Mouse (Mus musculus): ENCODE measurements around the gene Keap1. TPM values are rescaled to one million over a fixed set of nuclear protein-coding genes. Genes with fewer than 3 reads are reported as not detected.

Gene Keap1
- polyA plus RNA-seq, 1 experiment from 2014 or later = 23.2 TPM

DNA sequence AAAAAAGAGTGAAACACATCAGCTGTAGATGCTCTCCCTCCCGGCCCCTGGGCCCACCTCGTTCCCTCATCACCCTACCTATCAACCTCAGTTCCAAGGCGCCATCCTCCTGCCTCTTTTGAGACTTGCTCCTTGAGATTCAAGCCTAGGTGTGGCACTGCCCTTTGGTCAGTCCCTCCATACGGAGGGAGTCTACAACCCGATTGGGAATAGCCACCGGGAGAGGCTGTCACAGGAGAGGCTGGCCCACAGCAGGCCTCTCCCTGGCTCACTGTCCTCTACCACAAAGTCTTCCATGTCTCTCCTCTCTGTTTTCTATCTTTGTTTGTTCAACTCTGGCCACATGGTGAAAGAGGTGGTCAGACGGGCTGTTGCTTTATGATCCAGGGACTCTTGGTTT is 27.5 kb downstream of the Keap1 start:
- no peak for DNase-seq (ENCODE audit: low spot score)
- no peaks in the 10 kb centered on the region for H3K9me3 ChIP-seq (replicated peaks; ENCODE audit: control insufficient read depth, low read length)
- no peaks in the 10 kb centered on the region for H3K27me3 ChIP-seq (ENCODE audit: control insufficient read depth, insufficient read depth, low read length)
- H3K27ac ChIP-seq (replicated peaks; ENCODE audit: low read depth, low read length) = no peak overlapping the region
- no peak overlapping the region for H3K9ac ChIP-seq (replicated peaks; ENCODE audit: low read length)
- WGBS = 80% methylated on average over 7 of the region's 7 CpGs
- H3K4me2 ChIP-seq (ENCODE audit: low read depth, low read length) = no peak overlapping the region
- no peaks in the 10 kb centered on the region for H3K4me1 ChIP-seq (ENCODE audit: control insufficient read depth, insufficient read depth, low read length)
- H3K4me3 ChIP-seq (ENCODE audit: low read depth, low read length) = no peak overlapping the region
- no peaks in the 10 kb centered on the region for H3K36me3 ChIP-seq (replicated peaks; ENCODE audit: control insufficient read depth, insufficient read depth, low read depth, low read length)
- ATAC-seq (replicated peaks; ENCODE audit: insufficient number of reproducible peaks, low FRiP score, low TSS enrichment, low read depth) = no peak

DNA sequence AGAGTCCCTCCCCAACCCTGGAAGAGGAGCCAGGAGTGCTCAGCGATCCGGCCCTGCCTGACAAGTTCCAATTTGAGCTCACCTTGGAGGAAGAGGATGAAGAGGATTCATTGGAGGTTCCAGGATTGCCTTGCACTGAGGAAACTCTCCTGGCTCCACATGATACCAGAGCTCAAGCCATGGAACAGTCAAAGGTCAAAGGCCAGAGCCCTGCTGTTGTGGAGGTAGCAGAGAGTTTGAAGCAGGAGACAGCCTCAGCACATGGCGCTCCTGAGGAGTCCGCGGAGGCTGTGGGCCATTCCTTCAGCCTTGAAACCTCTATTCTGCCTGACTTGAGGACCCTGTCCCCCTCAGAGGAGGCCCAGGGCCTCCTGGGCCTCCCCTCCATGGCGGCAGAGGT is 28.3 kb downstream of the Keap1 start:
- no peak overlapping the region for H3K27ac ChIP-seq (replicated peaks; ENCODE audit: low read depth, low read length)

DNA sequence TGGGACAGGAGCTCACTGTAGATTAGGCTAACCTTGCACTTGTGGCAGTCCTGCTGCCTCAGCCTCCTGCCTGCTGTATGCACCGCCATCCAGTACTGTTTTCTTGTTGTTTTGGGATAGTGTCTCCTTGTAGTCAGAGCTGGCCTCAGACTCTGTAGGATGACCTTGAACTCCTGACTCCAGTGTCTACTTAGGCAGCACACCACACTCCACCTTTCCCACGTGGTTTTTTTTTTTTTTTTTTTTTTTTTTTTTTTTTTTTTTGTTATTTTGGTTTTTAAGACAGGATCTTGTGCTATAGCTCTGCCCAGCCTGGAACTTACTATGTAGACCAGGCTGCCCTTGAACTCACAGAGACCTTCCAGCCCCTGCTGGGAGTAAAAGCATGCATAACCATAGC is 30.5 kb downstream of the Keap1 start:
- Histone ChIP-seq H3K9ac (replicated peaks; ENCODE audit: low read length) (no peak overlapping the region), H3K27me3 (ENCODE audit: control insufficient read depth, insufficient read depth, low read length) (no peaks in the 10 kb centered on the region), H3K9me3 (replicated peaks; ENCODE audit: control insufficient read depth, low read length) (no peaks in the 10 kb centered on the region), H3K4me3 (ENCODE audit: low read depth, low read length) (no peak overlapping the region), H3K4me2 (ENCODE audit: low read depth, low read length) (no peak overlapping the region), H3K36me3 (replicated peaks; ENCODE audit: control insufficient read depth, insufficient read depth, low read depth, low read length) (no peaks in the 10 kb centered on the region), H3K27ac (replicated peaks; ENCODE audit: low read depth, low read length) (no peak overlapping the region), H3K4me1 (ENCODE audit: control insufficient read depth, insufficient read depth, low read length) (no peaks in the 10 kb centered on the region)
- no peak for ATAC-seq (replicated peaks; ENCODE audit: insufficient number of reproducible peaks, low FRiP score, low TSS enrichment, low read depth)
- 79% methylated on average over 2 of the region's 2 CpGs for WGBS
- no peak for DNase-seq (ENCODE audit: low spot score)

More for the DNA sequence above, 28.3 kb downstream of the Keap1 start:
- Histone ChIP-seq H3K4me3 (ENCODE audit: low read depth, low read length) (no peak overlapping the region), H3K4me2 (ENCODE audit: low read depth, low read length) (no peak overlapping the region), H3K27me3 (ENCODE audit: control insufficient read depth, insufficient read depth, low read length) (no peaks in the 10 kb centered on the region), H3K9ac (replicated peaks; ENCODE audit: low read length) (no peak overlapping the region), H3K36me3 (replicated peaks; ENCODE audit: control insufficient read depth, insufficient read depth, low read depth, low read length) (no peaks in the 10 kb centered on the region), H3K9me3 (replicated peaks; ENCODE audit: control insufficient read depth, low read length) (no peaks in the 10 kb centered on the region), H3K4me1 (ENCODE audit: control insufficient read depth, insufficient read depth, low read length) (no peaks in the 10 kb centered on the region)
- ATAC-seq (replicated peaks; ENCODE audit: insufficient number of reproducible peaks, low FRiP score, low TSS enrichment, low read depth) = no peak
- DNase-seq (ENCODE audit: low spot score) = no peak
- WGBS = 69% methylated on average over 6 of the region's 6 CpGs

DNA sequence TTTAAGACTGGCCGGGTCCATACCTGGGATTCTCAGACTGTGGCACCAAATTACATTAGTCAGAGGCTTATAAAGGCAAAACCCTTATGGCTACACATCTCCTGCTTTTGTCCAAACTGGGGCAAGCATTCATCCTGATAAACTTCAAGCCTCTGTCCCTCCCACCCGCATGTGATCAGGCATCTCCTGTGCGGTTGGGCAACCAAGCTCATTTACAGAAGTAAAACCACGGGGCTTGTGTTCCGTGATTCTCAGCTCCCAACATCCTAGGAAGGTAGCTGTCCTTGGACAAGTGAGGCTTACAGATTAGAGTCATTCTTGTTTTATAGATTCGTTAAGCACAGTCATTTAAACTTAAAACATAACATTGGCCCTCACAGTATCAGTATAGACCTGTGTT is 32.3 kb downstream of the Keap1 start:
- H3K9ac ChIP-seq (replicated peaks; ENCODE audit: low read length) = no peak overlapping the region
- H3K27ac ChIP-seq (replicated peaks; ENCODE audit: low read depth, low read length) = no peak overlapping the region
- no peak overlapping the region for H3K4me2 ChIP-seq (ENCODE audit: low read depth, low read length)
- no peaks in the 10 kb centered on the region for H3K27me3 ChIP-seq (ENCODE audit: control insufficient read depth, insufficient read depth, low read length)
- H3K4me3 ChIP-seq (ENCODE audit: low read depth, low read length) = no peak overlapping the region
- H3K9me3 ChIP-seq (replicated peaks; ENCODE audit: control insufficient read depth, low read length) = no peaks in the 10 kb centered on the region
- ATAC-seq (replicated peaks; ENCODE audit: insufficient number of reproducible peaks, low FRiP score, low TSS enrichment, low read depth) (no peak), DNase-seq (ENCODE audit: low spot score) (no peak)
- 93% methylated on average over 6 of the region's 6 CpGs for WGBS
- no peaks in the 10 kb centered on the region for H3K36me3 ChIP-seq (replicated peaks; ENCODE audit: control insufficient read depth, insufficient read depth, low read depth, low read length)
- no peaks in the 10 kb centered on the region for H3K4me1 ChIP-seq (ENCODE audit: control insufficient read depth, insufficient read depth, low read length)

DNA sequence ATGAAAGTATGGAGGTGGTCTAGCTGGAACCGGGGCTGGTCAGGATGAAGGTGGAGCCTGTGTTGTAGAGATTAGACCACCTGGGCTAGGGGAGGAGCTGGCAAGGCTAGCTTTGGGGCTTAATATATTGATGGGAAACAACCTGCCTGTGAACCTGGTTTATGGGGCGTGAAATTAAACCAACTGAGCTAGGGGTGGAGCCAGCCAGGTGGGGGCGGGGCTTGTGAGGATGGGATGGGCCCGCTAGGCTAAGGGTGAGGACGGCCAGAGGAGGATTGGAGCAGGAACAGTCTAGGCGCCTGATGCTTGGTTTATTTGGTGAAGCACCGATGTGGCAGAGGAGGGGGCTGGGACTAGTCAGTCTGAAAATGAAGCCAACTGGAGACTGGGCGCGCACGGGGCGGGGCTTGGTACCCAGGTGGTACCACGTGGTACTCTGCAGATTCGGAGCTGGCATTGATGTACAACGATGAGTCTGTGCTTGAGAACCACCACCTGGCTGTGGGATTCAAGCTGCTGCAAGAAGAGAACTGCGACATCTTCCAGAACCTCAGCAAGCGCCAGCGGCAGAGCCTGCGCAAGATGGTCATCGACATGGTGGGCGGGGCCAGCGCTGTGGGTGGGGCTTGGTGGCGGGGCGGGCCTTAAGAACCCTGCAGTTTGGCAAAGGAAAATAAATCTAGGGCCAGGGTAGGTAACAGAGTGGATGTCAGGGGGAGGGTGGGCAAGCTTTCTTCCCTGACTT is 34.5 kb downstream of the Keap1 start:
- Histone ChIP-seq H3K27ac (replicated peaks; ENCODE audit: low read depth, low read length) (no peak overlapping the region), H3K9ac (replicated peaks; ENCODE audit: low read length) (peak overlapping the region; percentile 4; the same call in 1 of the 2 replicates)
- WGBS = 2% methylated on average over 23 of the region's 23 CpGs

DNA sequence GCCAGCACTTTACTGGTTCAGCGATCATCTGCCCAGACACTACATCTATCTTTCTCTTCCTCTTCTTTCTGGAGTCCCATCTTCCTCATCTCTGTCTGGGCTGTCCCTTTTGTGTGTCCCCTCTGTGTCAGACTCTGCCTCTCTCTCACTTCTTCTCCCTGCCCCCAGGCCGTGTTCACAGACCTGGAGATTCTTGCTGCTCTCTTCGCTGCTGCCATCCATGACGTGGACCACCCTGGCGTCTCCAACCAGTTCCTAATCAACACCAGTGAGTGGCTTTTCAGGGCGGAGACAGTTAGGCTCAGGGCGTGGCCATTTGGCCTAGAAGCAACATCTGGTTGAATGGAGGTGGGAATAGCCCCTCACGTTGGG is 35.0 kb downstream of the Keap1 start:
- Histone ChIP-seq H3K27ac (replicated peaks; ENCODE audit: low read depth, low read length) (no peak overlapping the region), H3K4me3 (ENCODE audit: low read depth, low read length) (no peak overlapping the region), H3K9me3 (replicated peaks; ENCODE audit: control insufficient read depth, low read length) (no peaks in the 10 kb centered on the region), H3K4me1 (ENCODE audit: control insufficient read depth, insufficient read depth, low read length) (no peaks in the 10 kb centered on the region), H3K4me2 (ENCODE audit: low read depth, low read length) (no peak overlapping the region), H3K36me3 (replicated peaks; ENCODE audit: control insufficient read depth, insufficient read depth, low read depth, low read length) (no peaks in the 10 kb centered on the region), H3K27me3 (ENCODE audit: control insufficient read depth, insufficient read depth, low read length) (no peaks in the 10 kb centered on the region), H3K9ac (replicated peaks; ENCODE audit: low read length) (no peak overlapping the region)
- ATAC-seq (replicated peaks; ENCODE audit: insufficient number of reproducible peaks, low FRiP score, low TSS enrichment, low read depth) (no peak), DNase-seq (ENCODE audit: low spot score) (no peak)
- 21% methylated on average over 8 of the region's 8 CpGs for WGBS

More for the DNA sequence above, 34.5 kb downstream of the Keap1 start:
- H3K4me2 ChIP-seq (ENCODE audit: low read depth, low read length) = peak overlapping the region; percentile 42
- peak overlapping the region; percentile 26 for H3K4me3 ChIP-seq (ENCODE audit: low read depth, low read length)
- H3K4me1 ChIP-seq (ENCODE audit: control insufficient read depth, insufficient read depth, low read length) = no peaks in the 10 kb centered on the region
- no peaks in the 10 kb centered on the region for H3K27me3 ChIP-seq (ENCODE audit: control insufficient read depth, insufficient read depth, low read length)
- ATAC-seq (replicated peaks; ENCODE audit: insufficient number of reproducible peaks, low FRiP score, low TSS enrichment, low read depth) = peak; percentile 77
- no peaks in the 10 kb centered on the region for H3K9me3 ChIP-seq (replicated peaks; ENCODE audit: control insufficient read depth, low read length)
- no peaks in the 10 kb centered on the region for H3K36me3 ChIP-seq (replicated peaks; ENCODE audit: control insufficient read depth, insufficient read depth, low read depth, low read length)
- peak; percentile 56 for DNase-seq (ENCODE audit: low spot score)

DNA sequence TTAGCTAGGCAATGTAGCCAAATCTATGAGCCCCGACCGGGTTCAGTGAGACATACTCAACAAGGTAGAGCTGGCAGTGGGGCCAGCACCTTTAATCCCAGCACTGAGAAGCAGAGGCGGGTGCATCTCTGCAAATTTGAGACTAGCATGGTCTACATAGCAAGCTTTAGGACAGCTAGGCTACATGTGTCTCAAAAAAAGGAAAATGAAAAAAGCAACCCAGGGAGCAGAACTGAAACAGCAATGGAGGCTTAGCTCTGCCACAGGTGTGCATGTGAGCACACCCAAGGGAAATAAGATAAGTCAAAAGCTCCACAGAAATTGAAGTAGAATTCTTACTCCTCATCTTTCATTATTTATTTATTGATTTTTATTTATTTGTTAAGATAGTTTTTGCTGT is 40.2 kb downstream of the Keap1 start:
- Histone ChIP-seq H3K4me1 (ENCODE audit: control insufficient read depth, insufficient read depth, low read length) (no peaks in the 10 kb centered on the region; the same call in 1 of the 2 replicates), H3K27me3 (ENCODE audit: control insufficient read depth, insufficient read depth, low read length) (no peaks in the 10 kb centered on the region), H3K4me3 (ENCODE audit: low read depth, low read length) (no peak overlapping the region), H3K9ac (replicated peaks; ENCODE audit: low read length) (no peak overlapping the region), H3K9me3 (replicated peaks; ENCODE audit: control insufficient read depth, low read length) (no peaks in the 10 kb centered on the region), H3K4me2 (ENCODE audit: low read depth, low read length) (no peak overlapping the region), H3K27ac (replicated peaks; ENCODE audit: low read depth, low read length) (no peak overlapping the region), H3K36me3 (replicated peaks; ENCODE audit: control insufficient read depth, insufficient read depth, low read depth, low read length) (no peaks in the 10 kb centered on the region)
- DNase-seq (ENCODE audit: low spot score) (no peak), ATAC-seq (replicated peaks; ENCODE audit: insufficient number of reproducible peaks, low FRiP score, low TSS enrichment, low read depth) (no peak)
- WGBS = 83% methylated on average over 3 of the region's 3 CpGs

DNA sequence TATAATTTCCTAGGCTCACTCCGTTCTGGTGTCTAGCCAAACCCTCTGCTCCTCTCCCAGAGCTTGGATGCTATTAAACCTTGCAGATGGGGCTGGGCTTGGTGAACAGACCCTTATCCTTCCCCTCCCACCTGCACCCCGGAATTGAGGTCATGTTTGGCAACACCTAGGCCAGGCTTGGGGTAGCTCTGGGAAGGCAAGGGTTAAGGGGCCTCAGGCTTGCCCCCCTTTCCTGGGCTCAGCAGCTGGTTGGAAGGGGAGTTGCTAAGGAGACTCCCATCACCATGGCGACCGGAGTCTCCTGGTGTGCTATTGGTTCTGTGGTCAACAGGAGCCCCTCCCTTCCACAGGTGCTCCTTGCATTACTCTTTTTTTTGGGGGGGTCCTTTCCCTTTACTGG is 41.2 kb downstream of the Keap1 start:
- DNase-seq (ENCODE audit: low spot score) (peak; percentile 69), ATAC-seq (replicated peaks; ENCODE audit: insufficient number of reproducible peaks, low FRiP score, low TSS enrichment, low read depth) (peak; percentile 31; the same call in 1 of the 2 replicates)
- Histone ChIP-seq H3K4me1 (ENCODE audit: control insufficient read depth, insufficient read depth, low read length) (no peaks in the 10 kb centered on the region; the same call in 1 of the 2 replicates), H3K4me2 (ENCODE audit: low read depth, low read length) (0 out of 2 replicates have a peak overlapping the region, but pooled peaks have one; percentile 3), H3K27me3 (ENCODE audit: control insufficient read depth, insufficient read depth, low read length) (no peaks in the 10 kb centered on the region), H3K4me3 (ENCODE audit: low read depth, low read length) (no peak overlapping the region), H3K9ac (replicated peaks; ENCODE audit: low read length) (no peak overlapping the region), H3K27ac (replicated peaks; ENCODE audit: low read depth, low read length) (no peak overlapping the region), H3K9me3 (replicated peaks; ENCODE audit: control insufficient read depth, low read length) (no peaks in the 10 kb centered on the region), H3K36me3 (replicated peaks; ENCODE audit: control insufficient read depth, insufficient read depth, low read depth, low read length) (no peaks in the 10 kb centered on the region)
- 15% methylated on average over 4 of the region's 4 CpGs for WGBS
